Mouse (Mus musculus) cerebellum, postnatal 10 days (tissue): ENCODE results near the gene 5330417C22Rik.

Source experiments
- DNase-seq, 2 experiments: peaks; one replicate each; pipeline ENCODE4 v3.0.0; 2021; ENCODE audit warnings: mixed read lengths in 2 of 2

5330417C22Rik gene

DNA sequence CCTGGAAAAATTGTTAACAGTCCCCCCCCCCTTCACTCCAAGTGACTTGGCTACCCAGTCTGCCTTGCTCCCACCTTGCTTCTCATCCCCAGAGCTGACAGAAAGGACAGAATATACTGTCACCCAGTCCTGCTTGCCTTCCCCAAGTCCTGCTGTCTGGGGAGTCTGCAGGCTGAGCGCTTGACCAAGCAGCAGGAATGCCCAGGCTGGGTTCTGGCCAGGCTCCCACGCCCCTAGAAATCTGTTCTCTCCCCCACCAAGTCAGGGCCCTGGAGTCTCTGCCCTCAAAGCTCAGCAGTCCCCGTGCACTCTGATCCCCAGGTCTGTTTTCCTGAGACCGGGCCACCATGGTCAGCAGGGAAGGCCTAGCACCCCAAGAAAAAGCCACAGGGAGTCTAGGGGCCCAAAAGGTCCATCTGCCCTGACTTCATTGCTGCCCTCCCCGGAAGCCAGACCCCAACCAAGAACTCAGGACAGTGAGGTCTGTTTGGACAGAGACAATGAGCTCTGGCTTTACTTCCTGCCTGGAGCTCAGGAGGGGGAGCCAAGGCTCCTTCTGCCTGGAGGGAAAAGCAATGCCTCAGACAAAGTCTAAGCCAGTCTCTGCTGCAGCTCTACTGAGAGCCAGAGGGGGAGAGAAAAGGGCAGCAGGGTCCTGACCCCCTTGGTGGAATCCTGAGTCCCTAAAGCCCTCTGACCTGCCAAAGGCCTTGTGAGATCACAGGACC, 125.1 kb downstream of the 5330417C22Rik start:
- peak; percentile 60 to 72 for DNase-seq

DNA sequence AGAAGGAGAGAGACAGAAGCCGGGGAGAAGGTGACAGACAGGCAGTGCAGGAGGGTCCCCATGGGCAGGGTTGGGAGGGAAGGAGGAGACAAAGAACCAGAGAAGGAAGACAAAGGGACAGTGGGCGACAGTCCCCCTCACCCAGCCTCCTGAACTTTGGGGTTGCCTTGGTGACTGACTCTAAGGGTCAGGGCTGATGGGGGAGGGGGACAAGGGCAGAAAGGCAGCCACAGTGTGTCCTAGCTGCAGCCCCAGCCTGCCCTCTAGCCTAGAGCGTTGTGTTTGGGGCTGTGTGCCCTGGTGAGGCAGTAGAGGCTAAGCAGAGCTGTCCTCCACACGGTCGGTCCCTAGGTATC, 126.0 kb downstream of the 5330417C22Rik start:
- DNase-seq, result peak in 1 of 2 experiments; percentile 64

DNA sequence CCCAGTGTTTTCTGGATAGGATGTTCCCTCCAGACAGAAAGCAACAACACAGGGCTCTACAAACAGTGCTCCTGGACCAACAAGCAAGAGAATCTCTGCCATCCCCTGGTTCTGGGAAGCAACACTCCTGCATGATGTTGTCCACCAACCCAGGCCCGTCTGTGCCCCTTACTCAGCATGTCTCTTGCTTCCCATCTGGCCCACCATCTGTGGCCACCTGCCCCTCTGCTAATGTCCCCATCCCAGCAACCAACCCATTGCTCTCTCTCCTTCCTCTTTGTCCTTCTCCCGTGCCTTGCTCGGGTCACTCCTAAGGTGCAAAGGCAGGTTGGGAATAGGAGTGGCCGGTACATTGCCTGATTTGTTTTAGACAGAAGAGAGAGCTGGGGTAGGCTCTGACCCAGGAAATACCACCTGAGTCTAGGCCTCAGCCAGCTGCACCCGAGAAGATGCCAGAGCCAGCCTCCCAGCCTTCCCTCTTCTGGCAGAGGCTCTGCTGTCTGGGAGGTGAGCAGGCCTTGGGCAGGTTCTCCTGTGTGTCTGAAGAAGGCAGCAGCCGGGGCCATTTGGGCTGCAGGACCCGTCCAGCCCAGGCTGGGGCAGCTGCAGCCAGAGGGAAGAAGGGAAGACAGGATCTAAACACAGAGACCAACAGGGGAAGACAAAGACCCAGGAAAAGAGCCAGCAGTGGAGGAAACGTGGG, 126.5 kb downstream of the 5330417C22Rik start:
- peak; percentile 85 to 92 for DNase-seq

DNA sequence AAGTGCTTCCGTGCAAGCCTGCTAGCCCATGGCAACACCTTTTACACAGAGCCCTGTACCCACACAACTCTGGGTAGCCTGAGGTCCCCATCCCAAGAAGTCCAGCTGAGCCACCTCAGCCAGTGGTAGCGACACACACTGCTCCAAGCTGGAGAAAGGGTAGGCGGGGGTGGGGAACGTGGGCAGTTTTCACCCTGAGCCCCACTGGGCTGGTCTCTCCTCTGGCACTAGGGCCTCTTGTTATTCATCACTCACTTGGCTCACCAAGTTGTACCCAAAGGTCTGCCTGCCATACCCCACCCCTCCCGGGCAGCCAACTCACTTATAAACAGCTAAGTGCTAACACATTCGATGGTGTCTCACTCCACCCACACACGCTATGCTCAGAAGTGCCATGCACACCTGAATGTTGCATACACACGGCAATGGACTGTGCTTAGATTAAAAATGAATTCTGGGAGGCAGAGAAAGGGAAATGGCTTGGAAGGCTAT, 127.8 kb downstream of the 5330417C22Rik start:
- DNase-seq, result peak; percentile 14 to 20

DNA sequence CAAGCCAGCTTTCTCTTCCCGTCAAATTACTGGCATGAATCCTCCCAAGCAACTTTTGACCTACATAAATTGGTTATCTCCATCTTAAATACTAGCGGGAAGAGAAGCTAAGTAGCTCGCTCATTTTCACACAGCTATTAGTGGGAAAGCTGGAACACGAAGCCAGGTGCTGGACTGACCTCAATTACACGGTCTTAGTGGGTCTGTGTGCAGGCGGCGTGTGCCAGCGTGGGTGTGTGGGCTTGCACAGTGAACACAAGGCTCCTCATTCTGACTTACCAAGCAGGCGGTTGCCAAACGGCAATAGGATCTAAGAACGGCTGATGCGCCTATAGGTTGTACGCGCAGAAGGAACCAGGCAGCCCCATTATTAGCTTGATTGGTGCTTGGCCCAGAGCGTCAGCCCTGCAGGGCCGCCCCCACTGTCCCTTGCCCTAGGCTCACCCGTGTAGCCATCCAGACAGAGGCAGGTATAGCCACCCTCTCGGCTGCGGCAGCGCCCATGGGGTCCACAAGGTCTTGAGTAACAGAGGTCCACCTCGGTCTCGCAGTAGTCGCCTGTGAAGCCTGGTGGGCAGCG, 129.9 kb downstream of the 5330417C22Rik start:
- DNase-seq, result peak; percentile 55 to 58
